Mouse (Mus musculus): ENCODE measurements at regions not wholly inside any gene's neighbourhood (a gene's known extent, or its start where the extent isn't known, plus 50 kb on each side); places are given as distances from the start of the nearest gene placed in this dataset.

DNA sequence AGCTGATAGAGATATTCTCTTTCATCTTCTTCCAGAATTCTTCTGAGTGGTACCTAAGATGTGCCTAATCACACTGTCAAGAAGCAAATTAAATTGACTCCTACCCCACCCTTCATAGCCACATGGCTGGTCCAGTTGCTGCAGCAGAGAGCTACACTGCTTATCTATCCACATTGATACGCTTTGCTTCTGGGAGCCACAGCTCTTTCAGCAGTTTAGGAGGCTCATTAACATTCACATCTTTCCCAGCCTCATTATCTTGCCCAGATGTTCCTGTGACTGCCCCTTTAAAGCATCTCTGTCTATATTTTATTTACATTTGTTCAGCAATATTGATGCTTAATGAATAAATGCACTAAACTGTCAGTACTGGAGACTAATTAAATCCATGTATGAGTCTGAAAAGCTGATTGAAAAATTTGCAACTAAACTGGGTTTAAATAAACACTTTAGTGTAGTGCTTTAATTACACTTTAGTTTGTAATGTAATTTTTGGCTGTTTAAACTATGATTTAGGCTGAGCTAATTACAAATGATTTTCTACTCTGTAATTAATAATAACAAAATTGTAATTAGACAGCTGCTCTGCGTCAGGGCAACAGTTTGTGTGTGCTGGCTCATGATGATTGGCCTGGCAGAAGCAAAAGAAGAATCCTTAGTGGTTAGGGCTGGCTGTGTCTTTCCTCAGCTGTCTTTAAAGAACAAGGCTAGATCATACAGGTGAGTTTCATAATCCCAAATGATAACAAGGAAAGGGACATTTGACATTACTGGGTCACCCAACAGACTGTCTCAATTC, 632.5 kb upstream of the Tle4 start:
- ATAC-seq (ENCODE audit: low FRiP score, low TSS enrichment) (no peak), DNase-seq (ENCODE audit: low spot score) (no peak)
- WGBS, result 61% methylated on average over 2 of the region's 2 CpGs
- no peak overlapping the region for H3K27ac ChIP-seq (replicated peaks)
- no peak overlapping the region for H3K4me3 ChIP-seq (ENCODE audit: low read depth, low read length)
- no peaks in the 10 kb centered on the region for H3K9me3 ChIP-seq (ENCODE audit: control insufficient read depth, low read length)
- H3K4me2 ChIP-seq (replicated peaks; ENCODE audit: low read depth), result no peak overlapping the region
- H3K36me3 ChIP-seq (ENCODE audit: control insufficient read depth, insufficient read depth, low read length), result no peaks in the 10 kb centered on the region
- H3K27me3 ChIP-seq (ENCODE audit: control insufficient read depth, insufficient read depth, low read length), result no peaks in the 10 kb centered on the region
- H3K9ac ChIP-seq (ENCODE audit: low read length), result no peak overlapping the region
- no peaks in the 10 kb centered on the region for H3K4me1 ChIP-seq (replicated peaks; ENCODE audit: control insufficient read depth, insufficient read depth)
- no peak for TF ChIP-seq CTCF (IDR thresholded peaks at IDR 0.05; ENCODE audit: low read depth)
- TF ChIP-seq EP300 (optimal IDR thresholded peaks at IDR 0.05), result no peak

DNA sequence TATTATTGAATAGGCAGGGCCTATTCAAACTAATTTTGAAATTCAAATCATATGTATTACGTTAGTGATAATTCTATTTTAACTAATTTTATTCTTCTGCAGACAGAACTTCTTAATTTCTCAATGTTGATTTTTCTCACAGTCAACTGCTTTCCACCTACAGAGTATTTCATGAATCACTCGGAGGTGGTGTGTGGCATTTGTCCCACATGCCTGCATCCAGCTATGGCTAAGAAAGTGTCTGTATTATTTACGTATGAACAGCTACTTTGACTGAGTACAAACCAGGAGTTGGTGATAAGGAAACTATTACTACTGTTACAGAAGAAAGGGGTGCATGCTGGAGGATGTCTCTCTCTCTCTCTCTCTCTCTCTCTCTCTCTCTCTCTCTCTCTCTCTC, 619.5 kb upstream of the Tle4 start:
- 69% methylated on average over 3 of the region's 3 CpGs for WGBS
- H3K27me3 ChIP-seq (ENCODE audit: control insufficient read depth, insufficient read depth, low read length), result no peaks in the 10 kb centered on the region
- no peak overlapping the region for H3K27ac ChIP-seq (replicated peaks)
- TF ChIP-seq EP300 (optimal IDR thresholded peaks at IDR 0.05) (no peak), CTCF (IDR thresholded peaks at IDR 0.05; ENCODE audit: low read depth) (no peak)
- no peak for ATAC-seq (ENCODE audit: low FRiP score, low TSS enrichment)
- no peak for DNase-seq (ENCODE audit: low spot score)
- H3K36me3 ChIP-seq (ENCODE audit: control insufficient read depth, insufficient read depth, low read length), result no peaks in the 10 kb centered on the region
- H3K9me3 ChIP-seq (ENCODE audit: control insufficient read depth, low read length), result no peaks in the 10 kb centered on the region
- H3K4me1 ChIP-seq (replicated peaks; ENCODE audit: control insufficient read depth, insufficient read depth), result no peaks in the 10 kb centered on the region
- no peak overlapping the region for H3K4me2 ChIP-seq (replicated peaks; ENCODE audit: low read depth)
- no peak overlapping the region for H3K9ac ChIP-seq (ENCODE audit: low read length)
- no peak overlapping the region for H3K4me3 ChIP-seq (ENCODE audit: low read depth, low read length)

DNA sequence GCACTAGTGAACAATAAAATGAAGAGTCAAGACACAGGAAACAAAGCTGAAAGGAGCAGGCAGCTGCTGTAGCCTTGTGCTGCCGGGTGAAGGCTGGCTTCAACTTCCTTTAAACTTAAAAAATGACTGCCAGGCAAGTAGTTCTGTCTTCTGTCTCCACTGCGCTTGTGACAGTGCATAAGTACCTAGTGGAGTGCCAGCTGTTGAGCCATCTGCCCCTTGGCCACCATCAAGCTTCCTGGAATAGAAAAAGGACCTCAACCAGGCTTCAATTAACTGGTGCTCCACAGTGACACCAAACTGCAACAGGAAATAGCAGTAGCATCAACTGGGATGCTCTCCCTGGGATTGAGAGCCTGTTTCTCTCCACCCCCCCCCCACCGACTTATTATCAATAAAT, 616.8 kb upstream of the Tle4 start:
- Histone ChIP-seq H3K27ac (replicated peaks) (no peak overlapping the region), H3K9ac (ENCODE audit: low read length) (no peak overlapping the region), H3K4me2 (replicated peaks; ENCODE audit: low read depth) (no peak overlapping the region), H3K36me3 (ENCODE audit: control insufficient read depth, insufficient read depth, low read length) (no peaks in the 10 kb centered on the region), H3K9me3 (ENCODE audit: control insufficient read depth, low read length) (no peaks in the 10 kb centered on the region), H3K4me1 (replicated peaks; ENCODE audit: control insufficient read depth, insufficient read depth) (no peaks in the 10 kb centered on the region), H3K27me3 (ENCODE audit: control insufficient read depth, insufficient read depth, low read length) (no peaks in the 10 kb centered on the region), H3K4me3 (ENCODE audit: low read depth, low read length) (no peak overlapping the region)
- TF ChIP-seq CTCF (IDR thresholded peaks at IDR 0.05; ENCODE audit: low read depth), result no peak
- TF ChIP-seq EP300 (optimal IDR thresholded peaks at IDR 0.05), result no peak
- no peak for ATAC-seq (ENCODE audit: low FRiP score, low TSS enrichment)
- WGBS, result 57% methylated on average over 3 of the region's 3 CpGs
- no peak for DNase-seq (ENCODE audit: low spot score)

DNA sequence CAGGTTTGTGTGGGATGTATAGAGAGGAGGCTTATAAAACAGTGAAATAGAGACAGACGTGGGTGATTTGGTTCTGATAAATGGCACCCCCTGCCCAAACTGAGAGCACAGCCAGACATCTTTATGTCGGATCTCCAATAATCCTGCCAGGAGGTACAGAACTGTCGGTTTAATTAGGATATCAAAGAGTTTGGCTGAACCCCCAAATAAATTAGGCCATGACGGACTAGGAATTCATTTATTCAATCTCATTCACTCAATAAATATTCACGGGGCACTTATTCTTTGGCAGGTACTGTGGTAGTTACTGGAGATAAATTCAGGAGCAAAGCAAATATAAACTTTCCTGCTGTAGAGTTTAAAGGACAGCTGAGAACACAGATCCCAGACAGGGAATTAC, 615.0 kb upstream of the Tle4 start:
- no peak overlapping the region for H3K4me2 ChIP-seq (replicated peaks; ENCODE audit: low read depth)
- no peak for DNase-seq (ENCODE audit: low spot score)
- H3K9me3 ChIP-seq (ENCODE audit: control insufficient read depth, low read length), result no peaks in the 10 kb centered on the region
- H3K27ac ChIP-seq (replicated peaks), result no peak overlapping the region
- H3K4me1 ChIP-seq (replicated peaks; ENCODE audit: control insufficient read depth, insufficient read depth), result no peaks in the 10 kb centered on the region
- no peaks in the 10 kb centered on the region for H3K27me3 ChIP-seq (ENCODE audit: control insufficient read depth, insufficient read depth, low read length)
- TF ChIP-seq EP300 (optimal IDR thresholded peaks at IDR 0.05) (no peak), CTCF (IDR thresholded peaks at IDR 0.05; ENCODE audit: low read depth) (no peak)
- H3K4me3 ChIP-seq (ENCODE audit: low read depth, low read length), result no peak overlapping the region
- WGBS, result 58% methylated on average over 5 of the region's 5 CpGs
- no peak overlapping the region for H3K9ac ChIP-seq (ENCODE audit: low read length)
- no peak for ATAC-seq (ENCODE audit: low FRiP score, low TSS enrichment)
- H3K36me3 ChIP-seq (ENCODE audit: control insufficient read depth, insufficient read depth, low read length), result no peaks in the 10 kb centered on the region

DNA sequence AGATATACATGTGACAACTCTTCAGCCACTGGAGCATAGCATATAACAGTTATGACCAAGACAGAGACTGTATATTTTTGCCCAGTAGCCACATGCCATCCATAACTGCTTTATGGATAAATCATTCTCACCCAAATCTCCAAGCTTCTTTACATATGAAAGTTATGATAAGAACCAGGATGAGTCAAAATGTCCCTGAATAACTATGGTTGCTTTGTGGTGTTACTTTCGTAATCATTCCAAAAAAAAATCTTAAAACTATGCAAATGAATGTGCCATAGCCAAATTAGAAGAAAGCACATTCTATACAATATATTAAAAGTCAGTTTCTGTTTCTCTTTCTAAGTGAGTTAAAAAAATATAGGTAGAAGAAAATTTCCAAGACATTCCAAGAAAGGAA, 605.2 kb upstream of the Tle4 start:
- Histone ChIP-seq H3K4me3 (ENCODE audit: low read depth, low read length) (no peak overlapping the region), H3K9me3 (ENCODE audit: control insufficient read depth, low read length) (no peaks in the 10 kb centered on the region), H3K36me3 (ENCODE audit: control insufficient read depth, insufficient read depth, low read length) (no peaks in the 10 kb centered on the region), H3K9ac (ENCODE audit: low read length) (no peak overlapping the region), H3K4me2 (replicated peaks; ENCODE audit: low read depth) (no peak overlapping the region), H3K27ac (replicated peaks) (no peak overlapping the region), H3K27me3 (ENCODE audit: control insufficient read depth, insufficient read depth, low read length) (no peaks in the 10 kb centered on the region), H3K4me1 (replicated peaks; ENCODE audit: control insufficient read depth, insufficient read depth) (no peaks in the 10 kb centered on the region)
- DNase-seq (ENCODE audit: low spot score), result no peak
- TF ChIP-seq CTCF (IDR thresholded peaks at IDR 0.05; ENCODE audit: low read depth), result no peak
- no peak for TF ChIP-seq EP300 (optimal IDR thresholded peaks at IDR 0.05)
- no peak for ATAC-seq (ENCODE audit: low FRiP score, low TSS enrichment)
- 90% methylated on average over 1 of the region's 1 CpGs for WGBS

DNA sequence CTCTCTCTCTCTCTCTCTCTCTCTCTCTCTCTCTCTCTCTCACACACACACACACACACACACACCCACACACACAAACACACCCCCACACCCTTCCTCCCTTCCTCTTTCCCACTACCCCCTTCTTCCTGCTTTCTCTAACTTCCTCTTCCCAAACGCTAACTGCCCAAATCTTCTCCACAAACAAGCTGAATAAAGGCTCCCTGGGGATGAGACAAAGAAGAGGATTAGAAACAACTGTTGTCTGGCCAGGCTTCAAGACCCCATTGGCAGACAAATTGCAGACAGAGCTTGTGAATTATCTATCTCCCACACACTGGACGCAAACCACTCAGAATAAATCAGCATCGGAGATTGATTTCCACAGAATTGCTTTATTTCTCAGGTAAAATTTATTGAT, 603.4 kb upstream of the Tle4 start:
- WGBS, result 37% methylated on average over 3 of the region's 3 CpGs
- no peaks in the 10 kb centered on the region for H3K4me1 ChIP-seq (replicated peaks; ENCODE audit: control insufficient read depth, insufficient read depth)
- no peak for ATAC-seq (ENCODE audit: low FRiP score, low TSS enrichment)
- H3K36me3 ChIP-seq (ENCODE audit: control insufficient read depth, insufficient read depth, low read length), result no peaks in the 10 kb centered on the region
- DNase-seq (ENCODE audit: low spot score), result no peak
- TF ChIP-seq CTCF (IDR thresholded peaks at IDR 0.05; ENCODE audit: low read depth) (no peak), EP300 (optimal IDR thresholded peaks at IDR 0.05) (no peak)
- H3K4me3 ChIP-seq (ENCODE audit: low read depth, low read length), result no peak overlapping the region
- H3K27me3 ChIP-seq (ENCODE audit: control insufficient read depth, insufficient read depth, low read length), result no peaks in the 10 kb centered on the region
- H3K27ac ChIP-seq (replicated peaks), result no peak overlapping the region
- H3K9me3 ChIP-seq (ENCODE audit: control insufficient read depth, low read length), result no peaks in the 10 kb centered on the region
- H3K4me2 ChIP-seq (replicated peaks; ENCODE audit: low read depth), result no peak overlapping the region
- no peak overlapping the region for H3K9ac ChIP-seq (ENCODE audit: low read length)

All from stomach, postnatal 0 days (tissue).